Mouse (Mus musculus): ENCODE measurements around the gene Spty2d1. TPM values are rescaled to one million over a fixed set of nuclear protein-coding genes. Genes with fewer than 3 reads are reported as not detected.

Gene Spty2d1
- polyA plus RNA-seq, 1 experiment from 2014 or later, result 7.8 TPM

- peak; percentile 100 for ATAC-seq
- Histone ChIP-seq H3K4me3 (ENCODE audit: low read depth, low read length) (peak within 1 kb of the TSS; percentile 86), H3K27me3 (replicated peaks; ENCODE audit: control insufficient read depth, insufficient read depth, low read length) (no peaks in the 10 kb centered on the region), H3K9me3 (replicated peaks; ENCODE audit: control insufficient read depth, low read length) (no peaks in the 10 kb centered on the region), H3K4me2 (ENCODE audit: low read length) (peak within 1 kb of the TSS; percentile 90), H3K27ac (ENCODE audit: low read depth, low read length) (peak within 1 kb of the TSS; percentile 90), H3K4me1 (ENCODE audit: control insufficient read depth, insufficient read depth, low read length) (peaks cover 11% of the 10 kb centered on the region), H3K36me3 (ENCODE audit: control insufficient read depth, insufficient read depth, low read length) (peaks cover 8% of the 10 kb centered on the region; the same call in 1 of the 2 replicates), H3K9ac (ENCODE audit: low read length) (peak within 1 kb of the TSS; percentile 88)
- under 1% methylated on average over 33 of the region's 33 CpGs for WGBS
- DNase-seq (ENCODE audit: low spot score), result peak; percentile 98
Measured at GRCm38 (mm10) chr7:47050366-47050765, 42.2 kb upstream of the Spty2d1 start, which contains the start of gene Tmem86a. Tmem86a (plus strand) TSS chr7:47050601.

- H3K9me3 ChIP-seq (replicated peaks; ENCODE audit: control insufficient read depth, low read length), result no peaks in the 10 kb centered on the region
- no peaks in the 10 kb centered on the region for H3K4me1 ChIP-seq (ENCODE audit: control insufficient read depth, insufficient read depth, low read length)
- no peak overlapping the region for H3K27ac ChIP-seq (ENCODE audit: low read depth, low read length)
- 0 out of 2 replicates have a peak, but pooled peaks cover 4% of the 10 kb centered on the region for H3K27me3 ChIP-seq (replicated peaks; ENCODE audit: control insufficient read depth, insufficient read depth, low read length)
- H3K4me2 ChIP-seq (ENCODE audit: low read length), result no peak overlapping the region
- no peaks in the 10 kb centered on the region for H3K36me3 ChIP-seq (ENCODE audit: control insufficient read depth, insufficient read depth, low read length)
- WGBS, result 48% methylated on average over 6 of the region's 6 CpGs
- ATAC-seq (no peak), DNase-seq (ENCODE audit: low spot score) (no peak)
- no peak overlapping the region for H3K9ac ChIP-seq (ENCODE audit: low read length)
- H3K4me3 ChIP-seq (ENCODE audit: low read depth, low read length), result no peak overlapping the region
Measured at GRCm38 (mm10) chr7:47042823-47043490, 34.7 kb upstream of the Spty2d1 start.

- ATAC-seq (no peak), DNase-seq (ENCODE audit: low spot score) (no peak)
- Histone ChIP-seq H3K4me1 (ENCODE audit: control insufficient read depth, insufficient read depth, low read length) (no peaks in the 10 kb centered on the region), H3K9ac (ENCODE audit: low read length) (no peak overlapping the region), H3K36me3 (ENCODE audit: control insufficient read depth, insufficient read depth, low read length) (no peaks in the 10 kb centered on the region), H3K27ac (ENCODE audit: low read depth, low read length) (no peak overlapping the region), H3K4me2 (ENCODE audit: low read length) (no peak overlapping the region), H3K27me3 (replicated peaks; ENCODE audit: control insufficient read depth, insufficient read depth, low read length) (0 out of 2 replicates have a peak, but pooled peaks cover 4% of the 10 kb centered on the region), H3K9me3 (replicated peaks; ENCODE audit: control insufficient read depth, low read length) (no peaks in the 10 kb centered on the region), H3K4me3 (ENCODE audit: low read depth, low read length) (no peak overlapping the region)
- 82% methylated on average over 4 of the region's 4 CpGs for WGBS
Measured at GRCm38 (mm10) chr7:47042121-47042520, 33.9 kb upstream of the Spty2d1 start.

GRCm38 (mm10) chr7:47041706-47042105 lies 33.5 kb upstream of the Spty2d1 start:
- 89% methylated on average over 3 of the region's 3 CpGs for WGBS
- H3K27ac ChIP-seq (ENCODE audit: low read depth, low read length), result no peak overlapping the region
- DNase-seq (ENCODE audit: low spot score) (no peak), ATAC-seq (no peak)
- no peaks in the 10 kb centered on the region for H3K9me3 ChIP-seq (replicated peaks; ENCODE audit: control insufficient read depth, low read length)
- no peak overlapping the region for H3K9ac ChIP-seq (ENCODE audit: low read length)
- 0 out of 2 replicates have a peak, but pooled peaks cover 4% of the 10 kb centered on the region for H3K27me3 ChIP-seq (replicated peaks; ENCODE audit: control insufficient read depth, insufficient read depth, low read length)
- no peak overlapping the region for H3K4me2 ChIP-seq (ENCODE audit: low read length)
- no peaks in the 10 kb centered on the region for H3K36me3 ChIP-seq (ENCODE audit: control insufficient read depth, insufficient read depth, low read length)
- no peaks in the 10 kb centered on the region for H3K4me1 ChIP-seq (ENCODE audit: control insufficient read depth, insufficient read depth, low read length)
- no peak overlapping the region for H3K4me3 ChIP-seq (ENCODE audit: low read depth, low read length)

GRCm38 (mm10) chr7:47035426-47035825 lies 27.2 kb upstream of the Spty2d1 start:
- no peaks in the 10 kb centered on the region for H3K27me3 ChIP-seq (replicated peaks; ENCODE audit: control insufficient read depth, insufficient read depth, low read length)
- no peaks in the 10 kb centered on the region; the same call in 1 of the 2 replicates for H3K4me1 ChIP-seq (ENCODE audit: control insufficient read depth, insufficient read depth, low read length)
- no peak overlapping the region for H3K9ac ChIP-seq (ENCODE audit: low read length)
- H3K36me3 ChIP-seq (ENCODE audit: control insufficient read depth, insufficient read depth, low read length), result no peaks in the 10 kb centered on the region
- no peak overlapping the region for H3K27ac ChIP-seq (ENCODE audit: low read depth, low read length)
- no peak overlapping the region for H3K4me3 ChIP-seq (ENCODE audit: low read depth, low read length)
- H3K4me2 ChIP-seq (ENCODE audit: low read length), result no peak overlapping the region
- ATAC-seq, result no peak
- no peak for DNase-seq (ENCODE audit: low spot score)
- 78% methylated on average over 8 of the region's 8 CpGs for WGBS
- H3K9me3 ChIP-seq (replicated peaks; ENCODE audit: control insufficient read depth, low read length), result no peaks in the 10 kb centered on the region

- DNase-seq (ENCODE audit: low spot score), result no peak
- no peak overlapping the region for H3K4me2 ChIP-seq (ENCODE audit: low read length)
- no peak for ATAC-seq
- no peak overlapping the region for H3K27ac ChIP-seq (ENCODE audit: low read depth, low read length)
- H3K36me3 ChIP-seq (ENCODE audit: control insufficient read depth, insufficient read depth, low read length), result no peaks in the 10 kb centered on the region
- no peaks in the 10 kb centered on the region; the same call in 1 of the 2 replicates for H3K4me1 ChIP-seq (ENCODE audit: control insufficient read depth, insufficient read depth, low read length)
- H3K27me3 ChIP-seq (replicated peaks; ENCODE audit: control insufficient read depth, insufficient read depth, low read length), result no peaks in the 10 kb centered on the region
- no peak overlapping the region for H3K4me3 ChIP-seq (ENCODE audit: low read depth, low read length)
- H3K9ac ChIP-seq (ENCODE audit: low read length), result no peak overlapping the region
- 93% methylated on average over 4 of the region's 4 CpGs for WGBS
- H3K9me3 ChIP-seq (replicated peaks; ENCODE audit: control insufficient read depth, low read length), result no peaks in the 10 kb centered on the region
Measured at GRCm38 (mm10) chr7:47034785-47035384, 26.7 kb upstream of the Spty2d1 start.

GRCm38 (mm10) chr7:47031371-47031770 lies 23.2 kb upstream of the Spty2d1 start:
- ATAC-seq, result no peak
- no peak overlapping the region for H3K27ac ChIP-seq (ENCODE audit: low read depth, low read length)
- 74% methylated on average over 4 of the region's 4 CpGs for WGBS

GRCm38 (mm10) chr7:47030517-47031193 lies 22.4 kb upstream of the Spty2d1 start:
- H3K27ac ChIP-seq (ENCODE audit: low read depth, low read length), result no peak overlapping the region
- ATAC-seq (peak; percentile 72), DNase-seq (ENCODE audit: low spot score) (peak; percentile 51)
- H3K4me3 ChIP-seq (ENCODE audit: low read depth, low read length), result no peak overlapping the region
- H3K4me1 ChIP-seq (ENCODE audit: control insufficient read depth, insufficient read depth, low read length), result no peaks in the 10 kb centered on the region; the same call in 1 of the 2 replicates
- H3K9ac ChIP-seq (ENCODE audit: low read length), result no peak overlapping the region
- WGBS, result 55% methylated on average over 9 of the region's 9 CpGs
- H3K4me2 ChIP-seq (ENCODE audit: low read length), result no peak overlapping the region
- H3K9me3 ChIP-seq (replicated peaks; ENCODE audit: control insufficient read depth, low read length), result no peaks in the 10 kb centered on the region
- H3K27me3 ChIP-seq (replicated peaks; ENCODE audit: control insufficient read depth, insufficient read depth, low read length), result no peaks in the 10 kb centered on the region
- H3K36me3 ChIP-seq (ENCODE audit: control insufficient read depth, insufficient read depth, low read length), result no peaks in the 10 kb centered on the region

More at GRCm38 (mm10) chr7:47031371-47031770, 23.2 kb upstream of the Spty2d1 start:
- no peak overlapping the region for H3K4me2 ChIP-seq (ENCODE audit: low read length)
- H3K9me3 ChIP-seq (replicated peaks; ENCODE audit: control insufficient read depth, low read length), result no peaks in the 10 kb centered on the region
- no peak overlapping the region for H3K4me3 ChIP-seq (ENCODE audit: low read depth, low read length)
- H3K9ac ChIP-seq (ENCODE audit: low read length), result no peak overlapping the region
- no peaks in the 10 kb centered on the region; the same call in 1 of the 2 replicates for H3K4me1 ChIP-seq (ENCODE audit: control insufficient read depth, insufficient read depth, low read length)
- DNase-seq (ENCODE audit: low spot score), result no peak
- H3K27me3 ChIP-seq (replicated peaks; ENCODE audit: control insufficient read depth, insufficient read depth, low read length), result no peaks in the 10 kb centered on the region
- no peaks in the 10 kb centered on the region for H3K36me3 ChIP-seq (ENCODE audit: control insufficient read depth, insufficient read depth, low read length)
